Comparison of ENCODE assay signal across 9 mouse cellular contexts in the genomic region with DNA sequence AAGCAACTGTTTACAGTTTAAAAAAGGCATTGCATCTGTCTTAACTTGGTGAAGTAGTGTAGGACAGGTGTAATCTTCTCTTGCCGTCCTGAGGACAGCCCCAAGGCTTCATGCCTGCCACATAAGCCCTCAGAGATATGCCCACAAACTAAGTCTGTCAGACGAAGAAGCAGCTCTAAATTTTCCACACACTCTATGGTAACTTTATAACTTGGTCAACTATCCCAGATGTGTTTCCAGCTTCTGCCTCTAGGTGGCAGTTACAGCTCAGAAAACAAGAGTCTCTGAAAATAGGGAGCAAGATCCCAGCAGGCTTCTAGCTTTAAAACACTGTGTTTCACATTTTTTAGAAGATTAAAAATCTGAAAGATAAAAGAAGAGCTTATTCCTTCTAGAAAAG.
DNase-seq lines count a peak whose midpoint lies in the region; ATAC-seq lines count a peak whose summit lies in the region.
"Had no signal": no experiment of that assay in that cellular context is flagged by ENCODE, and none has a peak within 500 bp of the region (broad histone marks: within the 10 kb centered on the region; RNA-seq: fewer than 3 reads in every experiment).

No protein-coding gene starts in this region.

- no peaks in the 10 kb centered on the region for H3K9me3 ChIP-seq in heart, embryonic 11.5 days (replicated peaks; ENCODE audit: control insufficient read depth, low read length)
- H3K9me3 ChIP-seq: limb, embryonic 13.5 days had no signal

- ATAC-seq in heart, embryonic 11.5 days (replicated peaks; ENCODE audit: insufficient number of reproducible peaks, low FRiP score, low TSS enrichment): no peak

- WGBS in heart, embryonic 11.5 days (ENCODE audit: insufficient replicate concordance): 46% methylated on average over 2 of the region's 2 CpGs

- H3K4me1 ChIP-seq in heart, embryonic 11.5 days (ENCODE audit: control insufficient read depth, insufficient read depth, low read length): no peaks in the 10 kb centered on the region

- H3K36me3 ChIP-seq in heart, embryonic 11.5 days (ENCODE audit: control insufficient read depth, insufficient read depth, low read length): peaks cover 7% of the 10 kb centered on the region

- H3K27ac ChIP-seq in heart, embryonic 11.5 days (ENCODE audit: low read depth, low read length): no peak overlapping the region
- H3K27ac ChIP-seq: limb, embryonic 13.5 days had no signal

- no peak overlapping the region for H3K4me3 ChIP-seq in heart, embryonic 11.5 days (ENCODE audit: low read depth, low read length)
- H3K4me3 ChIP-seq: limb, embryonic 13.5 days had no signal

- H3K9ac ChIP-seq in heart, embryonic 11.5 days (ENCODE audit: low read depth, low read length): no peak overlapping the region
- H3K9ac ChIP-seq: limb, embryonic 13.5 days had no signal

- DNase-seq in heart, adult 8-10 months (ENCODE audit: low spot score): peak; percentile 80
- DNase-seq in adrenal gland, postnatal 14 days: peak; percentile 62
- DNase-seq in embryo, embryonic 9.5 days (ENCODE audit: extremely low spot score): peak; percentile 42
- DNase-seq in heart, postnatal 4 days: peak; percentile 77
- DNase-seq in layer of hippocampus, adult 9-11 months: peak; percentile 62
- peak; percentile 79 for DNase-seq in lung, postnatal 10 days
- DNase-seq in right cerebral cortex, postnatal 4 days: peak; percentile 77

- H3K27me3 ChIP-seq in heart, embryonic 11.5 days (ENCODE audit: control insufficient read depth, insufficient read depth, low read length): no peaks in the 10 kb centered on the region
- H3K27me3 ChIP-seq: limb, embryonic 13.5 days had no signal

- no peak overlapping the region for H3K4me2 ChIP-seq in heart, embryonic 11.5 days
- H3K4me2 ChIP-seq: limb, embryonic 13.5 days had no signal
